Comparison of ENCODE assay signal across 7 mouse cellular contexts in genomic region chr6:120917975-120918374, GRCm38 (mm10).
"Had no signal": no experiment of that assay in that cellular context is flagged by ENCODE, and none has a peak within 500 bp of the region (broad histone marks: within the 10 kb centered on the region; RNA-seq: fewer than 3 reads in every experiment).

No protein-coding gene starts in this region.

- H3K9ac ChIP-seq: lung, embryonic 15.5 days; midbrain, embryonic 13.5 days had no signal

- H3K9me3 ChIP-seq: limb, embryonic 10.5 days; lung, embryonic 15.5 days; midbrain, embryonic 13.5 days had no signal

- H3K27me3 ChIP-seq: lung, embryonic 15.5 days had no signal

- H3K36me3 ChIP-seq: limb, embryonic 10.5 days; lung, embryonic 15.5 days; midbrain, embryonic 13.5 days had no signal

- ATAC-seq: midbrain, embryonic 13.5 days had no signal

- DNase-seq: lung, postnatal 14 days; thymus, postnatal 4 days had no signal

- H3K4me3 ChIP-seq: left cerebral cortex, adult 2 months; midbrain, embryonic 13.5 days had no signal

- H3K27ac ChIP-seq: left cerebral cortex, adult 2 months; limb, embryonic 10.5 days; lung, embryonic 15.5 days; midbrain, embryonic 13.5 days; stomach, postnatal 0 days had no signal
